Mouse (Mus musculus) midbrain, embryonic 12.5 days (tissue): ENCODE measurements around the gene Cdkal1. TPM values are rescaled to one million over a fixed set of nuclear protein-coding genes. Genes with fewer than 3 reads are reported as not detected.

ENCODE experiments used
- ATAC-seq: fragments of 200-750 bp; cut with Nextera tagmentation; 2 replicates; pipeline ENCODE4 v1.8.0; 2017; ENCODE audit warnings: low read depth, moderate TSS enrichment, moderate library complexity; ENCODE audit not compliant: low FRiP score
- H3K27ac ChIP-seq: fragments of 300-500 bp; sonication (generic); replicated peaks from 2 replicates; pipeline ENCODE4 v1.5.1; 2016; ENCODE audit warnings: mild to moderate bottlenecking
- H3K27me3 ChIP-seq: fragments of 300-500 bp; sonication (generic); 2 replicates; pipeline ENCODE4 v1.6.1; 2016; ENCODE audit warnings: mild to moderate bottlenecking
- H3K36me3 ChIP-seq: fragments of 300-500 bp; sonication (generic); 2 replicates; pipeline ENCODE4 v1.6.1; 2016
- H3K4me1 ChIP-seq: fragments of 300-500 bp; sonication (generic); 2 replicates; pipeline ENCODE4 v1.6.1; 2016
- H3K4me2 ChIP-seq: fragments of 300-500 bp; sonication (generic); replicated peaks from 2 replicates; pipeline ENCODE4 v1.6.1; 2016; ENCODE audit warnings: mild to moderate bottlenecking, moderate library complexity
- H3K4me3 ChIP-seq: fragments of 300-500 bp; sonication (generic); 2 replicates; pipeline ENCODE4 v1.5.1; 2016; ENCODE audit warnings: mild to moderate bottlenecking
- H3K9ac ChIP-seq: fragments of 300-500 bp; sonication (generic); replicated peaks from 2 replicates; pipeline ENCODE4 v1.6.1; 2016; ENCODE audit warnings: mild to moderate bottlenecking, moderate library complexity
- H3K9me3 ChIP-seq: fragments of 300-500 bp; sonication (generic); 2 replicates; pipeline ENCODE4 v1.6.1; 2016; ENCODE audit warnings: mild to moderate bottlenecking
- WGBS: fragments of 180-500 bp; shearing (Covaris S2); methylation state at CpG from one replicate; pipeline ENCODE4 v1.1.7; 2016; 5-methylcytosine and 5-hydroxymethylcytosine counted together
- polyA plus RNA-seq: library from polyadenylated mRNA; unstranded; fragments of >200 nt; fragmentation: Nextera tagmentation; extraction: Ambion mirVana; gene quantifications from 2 replicates; pipeline ENCODE4 v1.2.1, GENCODE M21; 2016

The Cdkal1 gene
- polyA plus RNA-seq, 1 experiment from 2014 or later, result 33.3 TPM

DNA sequence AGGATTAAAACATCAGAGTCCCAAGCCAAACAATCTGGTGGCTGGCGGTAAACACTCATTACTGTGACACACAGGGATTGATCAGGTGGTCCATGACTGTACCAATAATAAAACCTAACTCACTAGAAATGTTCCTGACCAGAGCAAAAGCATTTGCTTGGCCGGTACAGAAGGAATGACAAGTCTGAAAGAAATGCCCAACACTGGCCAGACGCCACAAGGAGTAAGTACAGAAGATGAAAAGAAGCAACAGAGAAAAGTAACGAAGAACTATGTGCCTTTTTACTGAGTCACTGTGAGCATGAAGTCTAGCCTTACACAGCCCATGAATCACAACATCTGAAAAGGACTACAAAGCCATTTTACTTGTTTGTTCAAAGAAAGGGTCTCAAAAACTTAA, 24.3 kb downstream of the Cdkal1 start:
- Histone ChIP-seq H3K27ac (no peak overlapping the region), H3K9ac (no peak overlapping the region), H3K36me3 (no peaks in the 10 kb centered on the region), H3K4me2 (no peak overlapping the region), H3K27me3 (no peaks in the 10 kb centered on the region), H3K9me3 (no peaks in the 10 kb centered on the region), H3K4me1 (peaks cover 21% of the 10 kb centered on the region), H3K4me3 (no peak overlapping the region)
- ATAC-seq, result no peak
- 83% methylated on average over 4 of the region's 4 CpGs for WGBS

- Histone ChIP-seq H3K27me3 (no peaks in the 10 kb centered on the region), H3K36me3 (no peaks in the 10 kb centered on the region), H3K27ac (peak overlapping the region; percentile 56), H3K9me3 (no peaks in the 10 kb centered on the region), H3K4me2 (no peak overlapping the region), H3K4me1 (peaks cover 48% of the 10 kb centered on the region), H3K4me3 (no peak overlapping the region), H3K9ac (no peak overlapping the region)
- WGBS, result 23% methylated on average over 1 of the region's 1 CpGs
- ATAC-seq, result no peak
These were observed 27.4 kb downstream of the Cdkal1 start for GRCm38 (mm10) chr13:29828032-29828431.

DNA sequence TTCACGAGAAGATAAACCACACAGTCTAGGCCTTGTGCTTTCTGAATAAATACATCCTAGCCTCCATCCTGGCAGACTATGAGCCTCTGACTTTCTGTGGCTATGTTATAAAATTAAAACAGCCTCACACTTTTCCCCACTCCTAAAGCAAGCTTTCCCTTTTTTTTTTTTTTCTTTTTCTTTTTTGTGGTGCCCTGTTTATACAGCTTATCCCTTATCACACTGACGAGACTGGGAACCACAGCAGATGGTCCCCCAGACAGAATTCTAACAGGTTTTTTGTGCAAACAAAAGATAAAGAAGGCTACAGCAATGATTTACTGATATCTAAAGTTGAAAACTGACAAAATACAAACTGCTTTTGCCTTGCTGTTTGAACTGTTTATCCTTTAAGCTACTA, 29.0 kb downstream of the Cdkal1 start:
- Histone ChIP-seq H3K36me3 (no peaks in the 10 kb centered on the region), H3K27ac (peak overlapping the region; percentile 66), H3K4me2 (no peak overlapping the region), H3K4me1 (peaks cover 43% of the 10 kb centered on the region), H3K9me3 (no peaks in the 10 kb centered on the region), H3K9ac (no peak overlapping the region), H3K27me3 (no peaks in the 10 kb centered on the region), H3K4me3 (no peak overlapping the region)
- 35% methylated on average over 2 of the region's 2 CpGs for WGBS
- 0 out of 2 replicates have a peak, but pooled peaks have one; percentile 24 for ATAC-seq

DNA sequence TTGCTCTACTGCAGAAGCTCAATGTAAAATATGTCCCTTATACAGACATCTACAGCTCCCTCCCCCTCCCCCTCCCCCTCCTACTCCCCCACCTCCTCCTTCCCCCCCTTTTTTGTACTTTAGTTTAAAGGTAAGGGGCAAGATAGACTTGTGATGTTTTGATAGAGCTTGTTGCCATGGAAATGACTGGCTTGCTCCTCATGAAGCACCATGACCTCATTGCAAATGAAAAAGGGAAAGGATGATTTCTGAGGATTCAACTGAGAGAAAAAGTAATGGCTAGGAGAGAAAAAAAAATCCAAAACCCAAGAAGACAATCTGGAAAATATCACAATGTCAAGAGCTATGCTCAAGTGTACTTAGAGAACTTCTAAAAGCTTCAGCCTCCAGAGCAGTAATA, 29.4 kb downstream of the Cdkal1 start:
- no peak for ATAC-seq
- no peaks in the 10 kb centered on the region for H3K36me3 ChIP-seq
- peak overlapping the region; percentile 66 for H3K27ac ChIP-seq
- H3K4me2 ChIP-seq, result no peak overlapping the region
- H3K9me3 ChIP-seq, result no peaks in the 10 kb centered on the region
- H3K9ac ChIP-seq, result no peak overlapping the region
- no peaks in the 10 kb centered on the region for H3K27me3 ChIP-seq
- H3K4me3 ChIP-seq, result no peak overlapping the region
- peaks cover 43% of the 10 kb centered on the region for H3K4me1 ChIP-seq

GRCm38 (mm10) chr13:29824797-29825196, 30.7 kb downstream of the Cdkal1 start:
- WGBS, result 82% methylated on average over 4 of the region's 4 CpGs

GRCm38 (mm10) chr13:29824326-29824725, 31.1 kb downstream of the Cdkal1 start:
- no peaks in the 10 kb centered on the region for H3K27me3 ChIP-seq
- H3K9me3 ChIP-seq, result no peaks in the 10 kb centered on the region
- H3K36me3 ChIP-seq, result no peaks in the 10 kb centered on the region
- H3K4me3 ChIP-seq, result no peak overlapping the region
- H3K4me2 ChIP-seq, result no peak overlapping the region
- WGBS, result 76% methylated on average over 8 of the region's 8 CpGs
- H3K4me1 ChIP-seq, result peaks cover 41% of the 10 kb centered on the region
- 0 out of 2 replicates have a peak, but pooled peaks have one; percentile 10 for ATAC-seq
- peak overlapping the region; percentile 68 for H3K27ac ChIP-seq
- H3K9ac ChIP-seq, result no peak overlapping the region

More at GRCm38 (mm10) chr13:29824797-29825196, 30.7 kb downstream of the Cdkal1 start:
- H3K36me3 ChIP-seq, result no peaks in the 10 kb centered on the region
- no peak overlapping the region for H3K4me2 ChIP-seq
- no peaks in the 10 kb centered on the region for H3K9me3 ChIP-seq
- peaks cover 41% of the 10 kb centered on the region for H3K4me1 ChIP-seq
- ATAC-seq, result no peak
- no peaks in the 10 kb centered on the region for H3K27me3 ChIP-seq
- H3K27ac ChIP-seq, result peak overlapping the region; percentile 68
- H3K4me3 ChIP-seq, result no peak overlapping the region
- H3K9ac ChIP-seq, result no peak overlapping the region

GRCm38 (mm10) chr13:29823906-29824305, 31.6 kb downstream of the Cdkal1 start:
- 54% methylated on average over 9 of the region's 9 CpGs for WGBS
- peaks cover 43% of the 10 kb centered on the region for H3K4me1 ChIP-seq
- H3K27ac ChIP-seq, result peak overlapping the region; percentile 68
- no peak overlapping the region for H3K4me3 ChIP-seq
- H3K36me3 ChIP-seq, result no peaks in the 10 kb centered on the region
- H3K9ac ChIP-seq, result no peak overlapping the region
- no peak overlapping the region for H3K4me2 ChIP-seq
- peak; percentile 87 for ATAC-seq
- no peaks in the 10 kb centered on the region for H3K27me3 ChIP-seq
- no peaks in the 10 kb centered on the region for H3K9me3 ChIP-seq

DNA sequence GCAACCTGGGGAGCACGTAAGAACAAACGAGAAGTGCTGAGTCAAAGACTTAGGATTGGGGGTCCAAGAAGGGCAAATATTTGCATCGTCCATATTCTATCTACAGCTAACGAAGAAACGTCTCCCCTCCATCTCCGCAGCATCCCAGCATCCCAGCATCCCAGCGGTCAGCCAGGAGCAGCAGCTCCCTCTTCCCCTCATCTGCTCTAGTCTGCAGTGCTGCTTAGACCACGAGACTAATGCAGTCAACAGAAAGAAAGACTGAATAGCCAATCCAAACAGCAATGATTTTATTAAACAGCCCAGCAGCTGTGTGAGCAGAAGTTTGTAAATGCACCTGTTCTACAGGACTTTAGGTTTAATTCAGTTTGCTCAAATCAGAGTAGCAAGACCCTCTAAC, 32.0 kb downstream of the Cdkal1 start:
- Histone ChIP-seq H3K9me3 (no peaks in the 10 kb centered on the region), H3K36me3 (no peaks in the 10 kb centered on the region), H3K9ac (no peak overlapping the region), H3K4me3 (no peak overlapping the region), H3K4me2 (no peak overlapping the region), H3K27ac (peak overlapping the region; percentile 68), H3K4me1 (peaks cover 47% of the 10 kb centered on the region), H3K27me3 (no peaks in the 10 kb centered on the region)
- 75% methylated on average over 8 of the region's 8 CpGs for WGBS
- peak; percentile 42; the same call in 1 of the 2 replicates for ATAC-seq

DNA sequence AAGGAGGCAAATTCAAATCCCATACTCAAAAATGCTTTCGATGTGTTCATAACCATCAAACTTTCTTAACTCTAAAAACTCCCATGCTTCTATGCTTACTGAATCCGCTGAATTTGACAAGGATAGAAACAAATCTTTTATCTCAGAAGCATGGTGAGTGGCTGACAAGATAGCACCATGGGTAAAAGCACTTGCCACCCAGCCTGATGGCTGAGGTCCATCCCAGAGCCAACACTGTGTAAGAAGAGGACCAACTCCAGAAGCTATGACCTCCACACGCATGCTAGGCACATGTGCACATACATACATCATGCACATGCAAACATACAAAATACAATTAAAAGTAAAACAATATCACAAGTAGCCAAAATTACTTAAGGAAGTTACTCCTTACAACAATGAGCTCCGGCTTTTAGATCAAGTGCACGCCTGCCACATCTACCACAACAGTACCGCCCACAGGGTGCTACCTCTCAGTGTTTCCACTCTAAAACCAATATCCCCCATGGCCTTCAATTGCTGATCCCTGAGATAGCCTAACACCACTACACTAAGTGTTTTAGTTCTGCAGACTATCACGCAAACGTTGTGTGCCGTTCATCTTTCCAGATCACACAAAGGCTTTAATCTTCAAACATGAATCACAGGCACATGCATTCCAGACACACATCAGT, 35.4 kb downstream of the Cdkal1 start:
- Histone ChIP-seq H3K4me3 (no peak overlapping the region), H3K9me3 (no peaks in the 10 kb centered on the region), H3K4me2 (no peak overlapping the region), H3K27ac (no peak overlapping the region), H3K27me3 (no peaks in the 10 kb centered on the region), H3K36me3 (no peaks in the 10 kb centered on the region), H3K4me1 (peaks cover 25% of the 10 kb centered on the region), H3K9ac (no peak overlapping the region)
- WGBS, result 88% methylated on average over 9 of the region's 9 CpGs
- ATAC-seq, result no peak

DNA sequence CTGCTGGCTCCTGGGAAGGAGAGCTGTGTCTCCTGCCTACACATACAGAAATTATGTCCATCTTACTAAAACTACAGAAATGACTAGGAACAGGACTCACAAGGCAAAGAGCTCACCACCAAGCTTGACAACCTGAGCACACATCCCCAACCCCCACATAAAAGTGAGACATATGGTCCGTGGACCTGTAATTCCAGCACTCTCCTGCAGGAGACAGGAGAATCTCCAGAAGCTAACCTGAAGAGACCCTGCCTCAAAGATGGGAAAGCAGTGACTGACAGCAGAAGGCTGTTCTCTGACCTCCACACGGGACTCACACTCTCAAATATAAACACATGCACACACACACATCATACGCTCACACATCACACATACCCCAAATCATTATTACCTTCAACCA, 36.3 kb downstream of the Cdkal1 start:
- WGBS, result 91% methylated on average over 3 of the region's 3 CpGs
- ATAC-seq, result no peak
- Histone ChIP-seq H3K9ac (no peak overlapping the region), H3K4me2 (no peak overlapping the region), H3K4me3 (no peak overlapping the region), H3K9me3 (no peaks in the 10 kb centered on the region), H3K27me3 (no peaks in the 10 kb centered on the region), H3K27ac (no peak overlapping the region), H3K36me3 (no peaks in the 10 kb centered on the region), H3K4me1 (peaks cover 16% of the 10 kb centered on the region)

DNA sequence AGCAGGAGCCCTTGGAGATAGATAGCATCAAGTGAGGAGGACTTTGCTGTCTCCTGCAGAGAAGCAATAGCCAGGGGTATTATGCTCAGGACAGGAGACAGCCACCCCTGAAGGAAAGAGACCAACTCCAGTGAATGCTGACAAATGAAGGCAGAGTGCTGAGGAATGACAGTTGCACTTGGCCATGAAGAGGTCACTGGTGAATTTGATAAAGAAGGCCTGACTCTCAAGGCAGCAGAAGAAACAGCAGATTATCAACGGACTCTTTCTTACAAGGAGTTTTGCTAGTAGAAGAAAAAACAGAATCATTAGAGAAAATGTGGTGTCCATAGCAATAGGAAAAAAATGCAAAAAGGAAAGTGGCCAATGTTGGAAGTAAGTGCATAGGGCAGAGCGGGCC, 37.2 kb downstream of the Cdkal1 start:
- 91% methylated on average over 2 of the region's 2 CpGs for WGBS
- H3K27me3 ChIP-seq, result no peaks in the 10 kb centered on the region
- no peak overlapping the region for H3K27ac ChIP-seq
- no peak overlapping the region for H3K4me2 ChIP-seq
- H3K36me3 ChIP-seq, result no peaks in the 10 kb centered on the region
- no peak overlapping the region for H3K9ac ChIP-seq
- H3K4me1 ChIP-seq, result peaks cover 9% of the 10 kb centered on the region; the same call in 1 of the 2 replicates
- H3K9me3 ChIP-seq, result no peaks in the 10 kb centered on the region
- no peak overlapping the region for H3K4me3 ChIP-seq
- ATAC-seq, result no peak

GRCm38 (mm10) chr13:29810780-29811179, 44.7 kb downstream of the Cdkal1 start:
- Histone ChIP-seq H3K4me2 (no peak overlapping the region), H3K36me3 (no peaks in the 10 kb centered on the region), H3K9me3 (no peaks in the 10 kb centered on the region), H3K4me1 (0 out of 2 replicates have a peak, but pooled peaks cover 3% of the 10 kb centered on the region), H3K9ac (no peak overlapping the region), H3K27ac (no peak overlapping the region), H3K27me3 (no peaks in the 10 kb centered on the region), H3K4me3 (no peak overlapping the region)
- WGBS, result 85% methylated on average over 4 of the region's 4 CpGs
- no peak for ATAC-seq

GRCm38 (mm10) chr13:29808383-29808782, 47.1 kb downstream of the Cdkal1 start:
- Histone ChIP-seq H3K27ac (no peak overlapping the region), H3K27me3 (no peaks in the 10 kb centered on the region), H3K4me3 (no peak overlapping the region), H3K36me3 (no peaks in the 10 kb centered on the region), H3K4me1 (0 out of 2 replicates have a peak, but pooled peaks cover 3% of the 10 kb centered on the region), H3K4me2 (no peak overlapping the region), H3K9me3 (no peaks in the 10 kb centered on the region), H3K9ac (no peak overlapping the region)
- 95% methylated on average over 3 of the region's 3 CpGs for WGBS
- ATAC-seq, result no peak
